Mouse (Mus musculus) embryo, embryonic 10.5 days (tissue): ENCODE results near the gene Tpra1.
A peak's percentile ranks its signal among the peaks of the same experiment; 100 is the strongest.

Experiments
- DNase-seq: peaks from one replicate; pipeline ENCODE4 v3.0.0-alpha.2; 2015; ENCODE audit warnings: low spot score

Tpra1 gene

GRCm38 (mm10) chr6:88927595-88927994 is 25.5 kb downstream of the Tpra1 start:
- DNase-seq, result peak; percentile 88

GRCm38 (mm10) chr6:88928026-88928425 is 26.0 kb downstream of the Tpra1 start:
- no peak for DNase-seq

- DNase-seq, result no peak
Measured at GRCm38 (mm10) chr6:88928576-88928975, 26.5 kb downstream of the Tpra1 start.

- no peak for DNase-seq
Measured at GRCm38 (mm10) chr6:88929451-88929850, 27.4 kb downstream of the Tpra1 start.

- no peak for DNase-seq
Measured at GRCm38 (mm10) chr6:88930049-88930448, 28.0 kb downstream of the Tpra1 start.

GRCm38 (mm10) chr6:88931449-88931848 is 29.4 kb downstream of the Tpra1 start:
- DNase-seq, result no peak

GRCm38 (mm10) chr6:88934132-88934531 is 32.1 kb downstream of the Tpra1 start:
- DNase-seq, result no peak

GRCm38 (mm10) chr6:88934816-88935215 is 32.8 kb downstream of the Tpra1 start:
- DNase-seq, result no peak

GRCm38 (mm10) chr6:88935735-88936276 is 33.8 kb downstream of the Tpra1 start:
- DNase-seq, result peak; percentile 87

GRCm38 (mm10) chr6:88936342-88937213 is 34.5 kb downstream of the Tpra1 start:
- DNase-seq, result no peak

GRCm38 (mm10) chr6:88937214-88937549 is 35.1 kb downstream of the Tpra1 start:
- DNase-seq, result no peak

GRCm38 (mm10) chr6:88937971-88938663 is 36.1 kb downstream of the Tpra1 start:
- peak; percentile 75 for DNase-seq

GRCm38 (mm10) chr6:88938664-88939055 is 36.6 kb downstream of the Tpra1 start:
- no peak for DNase-seq

GRCm38 (mm10) chr6:88939281-88940089 is 37.4 kb downstream of the Tpra1 start:
- no peak for DNase-seq

- no peak for DNase-seq
Measured at GRCm38 (mm10) chr6:88940090-88940916, 38.3 kb downstream of the Tpra1 start.

- no peak for DNase-seq
Measured at GRCm38 (mm10) chr6:88941628-88942027, 39.6 kb downstream of the Tpra1 start.

GRCm38 (mm10) chr6:88942595-88942994 is 40.5 kb downstream of the Tpra1 start:
- DNase-seq, result peak; percentile 84

- DNase-seq, result no peak
Measured at GRCm38 (mm10) chr6:88943666-88944065, 41.6 kb downstream of the Tpra1 start.

GRCm38 (mm10) chr6:88946442-88946841 is 44.4 kb downstream of the Tpra1 start:
- DNase-seq, result no peak

- DNase-seq, result no peak
Measured at GRCm38 (mm10) chr6:88947771-88948170, 45.7 kb downstream of the Tpra1 start.

- no peak for DNase-seq
Measured at GRCm38 (mm10) chr6:88956725-88957124, 54.7 kb downstream of the Tpra1 start.
